Mouse (Mus musculus): Measurements from ENCODE around the gene Gabbr1. TPM values are rescaled to one million over a fixed set of nuclear protein-coding genes. Genes with fewer than 3 reads are reported as not detected.

Gene Gabbr1
- polyA plus RNA-seq, 1 experiment from 2014 or later, result 94.9 TPM

DNA sequence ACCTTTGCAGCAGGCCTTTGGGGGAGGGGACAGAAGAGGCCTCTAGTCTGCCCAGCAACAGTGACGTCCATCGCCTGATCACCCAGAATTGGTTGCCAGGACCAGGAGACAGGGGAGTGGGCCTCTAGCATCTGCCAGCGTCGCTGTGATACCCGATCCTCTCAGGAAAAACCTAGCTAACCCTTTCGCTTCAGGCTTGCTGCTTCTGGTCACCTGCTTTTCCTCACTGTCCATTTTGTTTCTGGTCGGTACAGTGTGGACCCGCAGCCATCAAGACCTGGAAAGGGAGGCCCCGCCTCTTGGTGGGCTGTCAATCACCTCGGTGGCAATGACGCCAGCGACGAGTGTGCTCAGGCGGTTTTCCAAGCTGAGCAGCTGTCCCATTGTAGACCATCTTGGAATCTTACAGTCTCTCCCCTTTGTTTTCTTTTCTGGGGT, 17.1 kb upstream of the Gabbr1 start:
- no peaks in the 10 kb centered on the region for H3K27me3 ChIP-seq (ENCODE audit: control insufficient read depth, insufficient read depth, low read depth, low read length)
- peak overlapping the region; percentile 98 for H3K27ac ChIP-seq (ENCODE audit: low read length)
- H3K36me3 ChIP-seq (ENCODE audit: control insufficient read depth, insufficient read depth, low read length), result no peaks in the 10 kb centered on the region
- WGBS, result under 1% methylated on average over 14 of the region's 14 CpGs
- H3K9me3 ChIP-seq (replicated peaks; ENCODE audit: control insufficient read depth, low read length, poor library complexity, severe bottlenecking), result no peaks in the 10 kb centered on the region
- H3K4me3 ChIP-seq (ENCODE audit: low read depth, low read length), result peak overlapping the region; percentile 44
- peak overlapping the region; percentile 45 for H3K9ac ChIP-seq (ENCODE audit: low read depth, low read length)
- peak; percentile 99 for ATAC-seq
- H3K4me2 ChIP-seq (ENCODE audit: low read length), result peak overlapping the region; percentile 47
- peaks cover 4% of the 10 kb centered on the region; the same call in 1 of the 2 replicates for H3K4me1 ChIP-seq (ENCODE audit: control insufficient read depth, insufficient read depth, low read length)

DNA sequence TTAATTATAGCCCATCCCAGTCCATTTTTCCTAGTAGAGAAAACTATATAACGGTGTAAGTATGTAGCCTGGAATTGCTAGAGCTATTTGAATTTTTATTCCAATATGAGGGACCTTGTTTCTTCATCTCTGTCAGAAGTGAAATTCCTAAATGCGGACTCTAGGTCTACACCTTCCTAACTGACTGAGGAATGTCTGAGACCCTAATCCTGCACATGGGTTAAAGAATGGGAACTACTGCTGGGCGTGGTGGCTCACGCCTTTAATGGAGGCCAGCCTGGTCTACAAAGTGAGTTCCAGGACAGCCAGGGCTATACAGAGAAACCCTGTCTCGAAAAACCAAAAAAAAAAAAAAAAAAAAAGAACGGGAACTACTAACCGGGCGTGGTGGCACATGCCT, 16.6 kb upstream of the Gabbr1 start:
- no peaks in the 10 kb centered on the region for H3K9me3 ChIP-seq (replicated peaks; ENCODE audit: control insufficient read depth, low read length, poor library complexity, severe bottlenecking)
- H3K27me3 ChIP-seq (ENCODE audit: control insufficient read depth, insufficient read depth, low read depth, low read length), result no peaks in the 10 kb centered on the region
- peaks cover 4% of the 10 kb centered on the region; the same call in 1 of the 2 replicates for H3K4me1 ChIP-seq (ENCODE audit: control insufficient read depth, insufficient read depth, low read length)
- peak overlapping the region; percentile 44 for H3K4me3 ChIP-seq (ENCODE audit: low read depth, low read length)
- H3K9ac ChIP-seq (ENCODE audit: low read depth, low read length), result peak overlapping the region; percentile 45; the same call in 1 of the 2 replicates
- H3K36me3 ChIP-seq (ENCODE audit: control insufficient read depth, insufficient read depth, low read length), result no peaks in the 10 kb centered on the region
- peak; percentile 29 for ATAC-seq
- H3K27ac ChIP-seq (ENCODE audit: low read length), result peak overlapping the region; percentile 98
- H3K4me2 ChIP-seq (ENCODE audit: low read length), result peak overlapping the region; percentile 47
- WGBS, result 61% methylated on average over 8 of the region's 8 CpGs

DNA sequence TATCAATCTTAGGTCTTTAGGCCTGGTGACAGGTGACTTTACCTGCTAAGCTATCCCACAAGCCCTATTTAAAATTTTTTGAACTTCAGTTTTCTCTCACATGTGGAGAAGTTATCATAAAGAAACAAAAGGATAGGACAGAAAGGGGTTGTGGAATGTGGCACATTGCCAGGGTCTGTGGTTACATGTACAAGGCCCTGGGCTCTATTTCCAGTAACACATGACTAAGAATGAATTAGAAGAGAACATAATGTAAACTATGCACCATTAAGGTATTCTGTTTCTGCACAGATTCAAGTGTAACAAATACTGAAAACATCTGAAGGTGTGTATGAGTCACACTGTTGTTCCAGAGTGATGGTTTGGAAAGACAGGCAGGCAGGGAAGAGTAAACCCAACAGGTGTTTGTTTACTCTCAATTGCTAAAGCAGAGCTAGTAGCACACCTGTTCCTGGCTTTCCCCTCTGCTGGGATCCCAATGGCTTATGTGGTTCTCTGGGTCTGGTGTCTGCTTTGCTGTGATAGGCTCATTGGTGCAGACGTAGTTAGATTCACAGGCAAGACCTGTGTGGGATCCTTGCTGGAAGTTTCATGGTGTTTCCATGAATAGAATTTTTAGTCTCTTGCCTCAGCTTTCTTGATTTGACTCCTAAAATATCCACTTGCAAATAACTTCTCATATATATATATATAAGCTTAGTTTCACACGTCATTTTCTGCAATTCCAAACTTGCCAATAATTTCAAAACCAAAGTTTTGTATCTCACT, 6.5 kb upstream of the Gabbr1 start:
- ATAC-seq, result no peak
- Histone ChIP-seq H3K4me3 (ENCODE audit: low read depth, low read length) (no peak overlapping the region), H3K9me3 (replicated peaks; ENCODE audit: control insufficient read depth, low read length, poor library complexity, severe bottlenecking) (no peaks in the 10 kb centered on the region), H3K36me3 (ENCODE audit: control insufficient read depth, insufficient read depth, low read length) (no peaks in the 10 kb centered on the region), H3K27ac (ENCODE audit: low read length) (no peak overlapping the region), H3K4me1 (ENCODE audit: control insufficient read depth, insufficient read depth, low read length) (no peaks in the 10 kb centered on the region), H3K27me3 (ENCODE audit: control insufficient read depth, insufficient read depth, low read depth, low read length) (no peaks in the 10 kb centered on the region), H3K9ac (ENCODE audit: low read depth, low read length) (no peak overlapping the region), H3K4me2 (ENCODE audit: low read length) (no peak overlapping the region)
- 69% methylated on average over 2 of the region's 2 CpGs for WGBS

DNA sequence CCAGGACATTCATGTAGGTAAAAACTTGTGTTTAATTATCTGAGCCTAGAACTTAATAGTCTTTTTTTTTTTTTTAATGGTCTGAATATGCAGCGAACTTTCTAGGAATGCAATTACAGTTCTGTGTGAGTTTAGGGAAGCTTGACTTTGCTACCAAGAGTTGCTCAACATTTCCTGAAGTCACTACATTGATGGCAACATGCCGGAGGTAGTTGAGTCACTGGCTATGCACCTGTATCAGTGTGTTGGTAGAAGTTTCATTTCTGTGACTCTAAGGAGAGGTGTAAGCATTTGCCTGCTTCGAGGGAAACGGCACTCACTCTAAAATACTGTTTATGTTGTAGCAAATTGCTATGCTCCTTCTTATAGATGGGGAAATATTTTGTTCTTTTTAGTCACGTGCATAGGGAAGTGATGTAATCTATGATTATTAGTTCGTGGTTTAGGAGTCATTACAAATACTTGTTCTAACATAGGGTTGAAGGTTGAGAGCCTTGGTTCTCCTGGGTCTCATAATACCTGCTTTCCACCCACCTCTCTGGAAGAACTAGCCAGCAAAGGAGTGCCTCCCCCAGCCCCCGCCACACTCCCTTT, 1.0 kb upstream of the Gabbr1 start:
- H3K4me1 ChIP-seq (ENCODE audit: control insufficient read depth, insufficient read depth, low read length), result peaks cover 18% of the 10 kb centered on the region
- H3K36me3 ChIP-seq (ENCODE audit: control insufficient read depth, insufficient read depth, low read length), result no peaks in the 10 kb centered on the region
- peak overlapping the region; percentile 100 for H3K9ac ChIP-seq (ENCODE audit: low read depth, low read length)
- H3K27me3 ChIP-seq (ENCODE audit: control insufficient read depth, insufficient read depth, low read depth, low read length), result no peaks in the 10 kb centered on the region
- H3K4me3 ChIP-seq (ENCODE audit: low read depth, low read length), result peak overlapping the region; percentile 91
- peak overlapping the region; percentile 98 for H3K27ac ChIP-seq (ENCODE audit: low read length)
- H3K9me3 ChIP-seq (replicated peaks; ENCODE audit: control insufficient read depth, low read length, poor library complexity, severe bottlenecking), result no peaks in the 10 kb centered on the region
- ATAC-seq, result no peak
- 78% methylated on average over 7 of the region's 7 CpGs for WGBS
- peak overlapping the region; percentile 68 for H3K4me2 ChIP-seq (ENCODE audit: low read length)

DNA sequence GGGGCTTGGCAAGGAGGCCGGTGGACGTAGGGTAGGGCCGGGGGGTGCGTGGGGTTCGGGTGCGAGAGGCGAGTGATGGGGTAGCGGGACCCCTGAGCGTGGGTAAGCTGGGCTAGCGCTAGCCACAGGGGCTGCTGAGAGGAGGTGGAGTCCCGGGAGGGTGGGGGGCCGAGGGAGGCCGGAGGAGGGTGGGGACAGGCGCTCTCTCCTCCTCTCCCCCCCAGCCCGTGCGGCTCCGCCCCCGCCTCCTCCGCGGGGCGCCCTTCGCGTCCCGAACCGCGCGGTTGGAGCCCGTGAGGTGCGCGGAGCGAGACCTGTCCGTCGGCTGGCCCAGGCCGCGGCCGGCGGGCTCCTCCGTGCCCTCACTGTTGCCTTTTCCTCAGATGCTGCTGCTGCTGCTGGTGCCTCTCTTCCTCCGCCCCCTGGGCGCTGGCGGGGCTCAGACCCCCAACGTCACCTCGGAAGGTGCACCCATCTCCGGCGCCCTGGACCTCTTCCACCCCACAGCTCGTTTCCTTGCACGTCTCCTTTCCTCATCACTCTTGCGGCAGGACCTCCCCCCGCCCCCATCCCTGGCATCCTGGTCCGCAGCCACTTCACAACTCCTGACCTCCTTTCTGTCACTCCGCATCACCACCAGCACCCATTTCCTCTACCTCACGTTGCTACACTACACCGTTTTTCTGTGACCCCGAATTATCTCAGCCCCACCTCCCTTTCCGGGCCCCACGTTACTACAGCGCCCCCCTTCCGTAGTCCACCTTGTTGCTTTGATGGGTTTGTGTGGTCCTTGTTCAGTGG, 746 bp downstream of the Gabbr1 start:
- Histone ChIP-seq H3K4me3 (ENCODE audit: low read depth, low read length) (peak overlapping the region; percentile 91), H3K27ac (ENCODE audit: low read length) (peak overlapping the region; percentile 98), H3K4me1 (ENCODE audit: control insufficient read depth, insufficient read depth, low read length) (peaks cover 27% of the 10 kb centered on the region), H3K9ac (ENCODE audit: low read depth, low read length) (peak overlapping the region; percentile 100), H3K36me3 (ENCODE audit: control insufficient read depth, insufficient read depth, low read length) (no peaks in the 10 kb centered on the region), H3K9me3 (replicated peaks; ENCODE audit: control insufficient read depth, low read length, poor library complexity, severe bottlenecking) (no peaks in the 10 kb centered on the region), H3K27me3 (ENCODE audit: control insufficient read depth, insufficient read depth, low read depth, low read length) (no peaks in the 10 kb centered on the region), H3K4me2 (ENCODE audit: low read length) (peak overlapping the region; percentile 68)
- WGBS, result under 1% methylated on average over 27 of the region's 58 CpGs
- ATAC-seq, result peak; percentile 50

DNA sequence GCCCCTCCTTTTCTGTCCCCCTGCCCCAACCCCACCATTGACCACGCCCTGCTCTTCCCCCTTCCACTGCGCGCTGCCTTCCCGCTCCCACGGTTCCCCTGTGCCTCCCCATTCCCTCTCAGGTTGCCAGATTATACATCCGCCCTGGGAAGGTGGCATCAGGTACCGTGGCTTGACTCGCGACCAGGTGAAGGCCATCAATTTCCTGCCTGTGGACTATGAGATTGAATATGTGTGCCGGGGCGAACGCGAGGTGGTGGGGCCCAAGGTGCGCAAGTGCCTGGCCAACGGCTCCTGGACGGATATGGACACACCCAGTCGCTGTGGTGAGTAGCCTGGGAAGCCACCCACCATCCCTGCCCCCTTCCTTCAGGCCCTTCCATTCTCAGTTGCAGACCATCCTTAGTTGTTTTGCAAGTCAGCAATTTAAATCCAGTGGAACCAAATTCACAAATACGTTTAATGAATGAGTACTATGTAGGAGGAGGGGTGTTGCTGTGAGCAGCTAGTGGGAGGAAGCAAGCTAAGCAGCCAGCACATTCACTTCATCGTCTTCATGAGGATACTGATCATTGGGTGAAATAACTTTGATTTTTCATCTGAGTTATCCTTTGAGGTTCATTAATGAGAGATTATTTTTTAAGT, 1.7 kb downstream of the Gabbr1 start:
- H3K27me3 ChIP-seq (ENCODE audit: control insufficient read depth, insufficient read depth, low read depth, low read length), result no peaks in the 10 kb centered on the region
- H3K4me1 ChIP-seq (ENCODE audit: control insufficient read depth, insufficient read depth, low read length), result peaks cover 35% of the 10 kb centered on the region

DNA sequence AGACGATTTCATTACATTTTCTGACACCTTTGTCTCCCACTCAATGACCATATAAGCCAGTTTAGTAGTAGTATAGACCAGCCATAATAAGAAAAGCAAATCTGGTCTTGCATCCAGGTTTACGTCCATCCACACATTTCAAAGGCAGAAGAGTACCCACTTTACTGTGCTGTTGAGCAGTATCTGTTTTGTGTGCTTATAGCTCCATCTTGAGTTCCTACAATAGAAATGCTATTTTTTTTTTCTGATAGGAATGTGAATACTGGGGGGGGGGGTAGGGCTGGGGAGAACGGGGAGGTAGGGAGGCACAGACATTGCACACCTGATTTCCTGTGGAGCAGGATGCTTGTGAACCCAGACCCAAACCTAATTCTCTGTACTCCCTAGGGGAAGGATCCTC, 2.2 kb downstream of the Gabbr1 start:
- ATAC-seq, result no peak
- H3K27ac ChIP-seq (ENCODE audit: low read length), result no peak overlapping the region; the same call in 1 of the 2 replicates
- H3K9ac ChIP-seq (ENCODE audit: low read depth, low read length), result peak overlapping the region; percentile 57
- H3K4me1 ChIP-seq (ENCODE audit: control insufficient read depth, insufficient read depth, low read length), result peaks cover 40% of the 10 kb centered on the region
- 0 out of 2 replicates have a peak, but pooled peaks cover 2% of the 10 kb centered on the region for H3K36me3 ChIP-seq (ENCODE audit: control insufficient read depth, insufficient read depth, low read length)
- H3K9me3 ChIP-seq (replicated peaks; ENCODE audit: control insufficient read depth, low read length, poor library complexity, severe bottlenecking), result no peaks in the 10 kb centered on the region
- H3K4me2 ChIP-seq (ENCODE audit: low read length), result peak overlapping the region; percentile 68
- H3K27me3 ChIP-seq (ENCODE audit: control insufficient read depth, insufficient read depth, low read depth, low read length), result no peaks in the 10 kb centered on the region
- WGBS, result 20% methylated on average over 3 of the region's 3 CpGs
- peak overlapping the region; percentile 91 for H3K4me3 ChIP-seq (ENCODE audit: low read depth, low read length)

More for the DNA sequence above, 1.7 kb downstream of the Gabbr1 start:
- Histone ChIP-seq H3K27ac (ENCODE audit: low read length) (peak overlapping the region; percentile 98), H3K9ac (ENCODE audit: low read depth, low read length) (peak overlapping the region; percentile 100), H3K4me3 (ENCODE audit: low read depth, low read length) (peak overlapping the region; percentile 91), H3K9me3 (replicated peaks; ENCODE audit: control insufficient read depth, low read length, poor library complexity, severe bottlenecking) (no peaks in the 10 kb centered on the region), H3K36me3 (ENCODE audit: control insufficient read depth, insufficient read depth, low read length) (no peaks in the 10 kb centered on the region), H3K4me2 (ENCODE audit: low read length) (peak overlapping the region; percentile 68)
- ATAC-seq, result no peak
- 11% methylated on average over 19 of the region's 19 CpGs for WGBS

DNA sequence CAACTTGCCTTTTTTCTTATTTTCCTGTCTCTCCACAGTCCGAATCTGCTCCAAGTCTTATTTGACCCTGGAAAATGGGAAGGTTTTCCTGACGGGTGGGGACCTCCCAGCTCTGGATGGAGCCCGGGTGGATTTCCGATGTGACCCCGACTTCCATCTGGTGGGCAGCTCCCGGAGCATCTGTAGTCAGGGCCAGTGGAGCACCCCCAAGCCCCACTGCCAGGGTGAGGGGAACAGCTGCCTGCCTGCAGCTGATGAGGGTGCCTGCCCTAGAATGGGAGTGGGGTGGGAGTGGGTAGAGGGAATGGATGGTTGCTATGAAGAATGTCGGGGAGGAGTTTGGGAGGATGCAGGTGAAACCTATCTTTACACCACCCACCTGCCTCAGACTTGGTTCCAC, 2.6 kb downstream of the Gabbr1 start:
- WGBS, result 61% methylated on average over 7 of the region's 7 CpGs
- H3K4me3 ChIP-seq (ENCODE audit: low read depth, low read length), result peak overlapping the region; percentile 91
- H3K27ac ChIP-seq (ENCODE audit: low read length), result no peak overlapping the region
- no peaks in the 10 kb centered on the region for H3K27me3 ChIP-seq (ENCODE audit: control insufficient read depth, insufficient read depth, low read depth, low read length)
- H3K9me3 ChIP-seq (replicated peaks; ENCODE audit: control insufficient read depth, low read length, poor library complexity, severe bottlenecking), result no peaks in the 10 kb centered on the region
- peak overlapping the region; percentile 57 for H3K9ac ChIP-seq (ENCODE audit: low read depth, low read length)
- H3K4me2 ChIP-seq (ENCODE audit: low read length), result peak overlapping the region; percentile 68
- ATAC-seq, result no peak
- H3K36me3 ChIP-seq (ENCODE audit: control insufficient read depth, insufficient read depth, low read length), result 0 out of 2 replicates have a peak, but pooled peaks cover 2% of the 10 kb centered on the region
- peaks cover 43% of the 10 kb centered on the region for H3K4me1 ChIP-seq (ENCODE audit: control insufficient read depth, insufficient read depth, low read length)

Data from midbrain, embryonic 16.5 days (tissue).